Mouse (Mus musculus) skeletal muscle tissue, adult 2 months (tissue): ENCODE data around the gene Anxa8.

ENCODE experiments used
- DNase-seq: peaks from one replicate; pipeline ENCODE4 v3.0.0-alpha.2; 2012; ENCODE audit warnings: low read depth, low spot score

The Anxa8 gene

GRCm38 (mm10) chr14:34085731-34086130 lies at the start of gene Anxa8:
Anxa8 (plus strand) TSS chr14:34085981.
- peak; percentile 22 for DNase-seq

- no peak for DNase-seq
Measured at GRCm38 (mm10) chr14:34041241-34041640, 44.5 kb upstream of the Anxa8 start.

- no peak for DNase-seq
Measured at GRCm38 (mm10) chr14:34043341-34043740, 42.4 kb upstream of the Anxa8 start.

GRCm38 (mm10) chr14:34050101-34050779 lies 35.5 kb upstream of the Anxa8 start:
- DNase-seq: no peak

- no peak for DNase-seq
Measured at GRCm38 (mm10) chr14:34052516-34052915, 33.3 kb upstream of the Anxa8 start, which contains the start of gene Antxrl. Antxrl (plus strand) TSS chr14:34052707.

- DNase-seq: no peak
Measured at GRCm38 (mm10) chr14:34071665-34072064, 14.1 kb upstream of the Anxa8 start.

GRCm38 (mm10) chr14:34075346-34075745 lies 10.4 kb upstream of the Anxa8 start:
- no peak for DNase-seq

GRCm38 (mm10) chr14:34077222-34077621 lies 8.6 kb upstream of the Anxa8 start:
- no peak for DNase-seq

- no peak for DNase-seq
Measured at GRCm38 (mm10) chr14:34078293-34078692, 7.5 kb upstream of the Anxa8 start.

- peak; percentile 70 for DNase-seq
Measured at GRCm38 (mm10) chr14:34080321-34080997, 5.3 kb upstream of the Anxa8 start.

- no peak for DNase-seq
Measured at GRCm38 (mm10) chr14:34086806-34087205, 1.0 kb downstream of the Anxa8 start.

GRCm38 (mm10) chr14:34087856-34088398 lies 2.1 kb downstream of the Anxa8 start:
- DNase-seq: no peak

- no peak for DNase-seq
Measured at GRCm38 (mm10) chr14:34089796-34090195, 4.0 kb downstream of the Anxa8 start.

- no peak for DNase-seq
Measured at GRCm38 (mm10) chr14:34091475-34091874, 5.7 kb downstream of the Anxa8 start.

GRCm38 (mm10) chr14:34092856-34093255 lies 7.1 kb downstream of the Anxa8 start:
- DNase-seq: no peak

- DNase-seq: no peak
Measured at GRCm38 (mm10) chr14:34096161-34096560, 10.4 kb downstream of the Anxa8 start.

GRCm38 (mm10) chr14:34102601-34103000 lies 16.8 kb downstream of the Anxa8 start, which contains the start of gene A630023A22Rik:
A630023A22Rik (minus strand) TSS chr14:34102754.
- no peak for DNase-seq

GRCm38 (mm10) chr14:34103855-34104254 lies 18.1 kb downstream of the Anxa8 start:
- no peak for DNase-seq

GRCm38 (mm10) chr14:34104892-34105291 lies 19.1 kb downstream of the Anxa8 start:
- peak; percentile 34 for DNase-seq

GRCm38 (mm10) chr14:34106389-34107062 lies 20.7 kb downstream of the Anxa8 start:
- DNase-seq: no peak

GRCm38 (mm10) chr14:34107594-34107993 lies 21.8 kb downstream of the Anxa8 start:
- DNase-seq: no peak

GRCm38 (mm10) chr14:34114311-34114710 lies 28.5 kb downstream of the Anxa8 start:
- no peak for DNase-seq
